Mouse (Mus musculus) liver, adult (tissue): ENCODE measurements around the gene Plppr4.

Source experiments
- GATA4 ChIP-seq: IDR thresholded peaks from 2 replicates; pipeline ENCODE4 v1.6.1; 2014; ENCODE audit warnings: mild to moderate bottlenecking, low read length; ENCODE audit not compliant: insufficient replicate concordance

Plppr4 gene

GRCm38 (mm10) chr3:117309580-117309910 lies 51.1 kb downstream of the Plppr4 start:
- no peak for TF ChIP-seq GATA4

DNA sequence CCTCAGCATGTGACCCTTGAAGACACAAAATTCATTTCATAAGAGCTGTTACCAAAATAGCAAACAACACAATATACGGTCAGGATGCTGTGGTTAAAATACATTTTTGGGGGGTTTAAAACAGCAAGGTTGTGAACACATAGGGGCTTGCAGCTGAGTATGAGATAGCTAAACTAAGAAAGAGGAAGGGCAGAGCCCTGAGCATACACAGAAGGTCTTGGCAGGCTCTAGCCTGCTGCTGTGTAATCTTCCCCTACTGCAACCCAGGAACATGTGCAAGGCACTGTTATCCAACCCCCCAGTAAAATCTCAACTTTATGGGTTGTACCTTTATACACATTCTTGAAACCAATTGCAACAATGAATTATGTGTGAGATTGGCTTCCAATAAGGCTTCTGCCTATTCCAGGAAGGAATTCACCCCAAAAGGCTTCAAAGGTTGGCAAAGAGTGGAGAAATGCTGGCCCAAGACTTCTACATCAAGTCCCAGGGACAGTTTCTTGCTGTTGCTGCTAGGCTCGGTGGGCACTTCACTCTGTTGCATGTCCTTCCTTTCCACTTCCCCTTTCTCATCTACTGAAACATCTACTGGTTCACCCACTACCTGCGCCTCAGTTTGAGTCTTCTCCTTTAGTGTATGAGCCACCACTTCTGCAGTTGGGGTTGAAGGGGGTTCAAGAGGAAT lies 51.6 kb downstream of the Plppr4 start:
- no peak for TF ChIP-seq GATA4

- no peak for TF ChIP-seq GATA4
Measured at GRCm38 (mm10) chr3:117307555-117307954, 53.1 kb downstream of the Plppr4 start.

- TF ChIP-seq GATA4 = no peak
Measured at GRCm38 (mm10) chr3:117304037-117304436, 56.6 kb downstream of the Plppr4 start.

DNA sequence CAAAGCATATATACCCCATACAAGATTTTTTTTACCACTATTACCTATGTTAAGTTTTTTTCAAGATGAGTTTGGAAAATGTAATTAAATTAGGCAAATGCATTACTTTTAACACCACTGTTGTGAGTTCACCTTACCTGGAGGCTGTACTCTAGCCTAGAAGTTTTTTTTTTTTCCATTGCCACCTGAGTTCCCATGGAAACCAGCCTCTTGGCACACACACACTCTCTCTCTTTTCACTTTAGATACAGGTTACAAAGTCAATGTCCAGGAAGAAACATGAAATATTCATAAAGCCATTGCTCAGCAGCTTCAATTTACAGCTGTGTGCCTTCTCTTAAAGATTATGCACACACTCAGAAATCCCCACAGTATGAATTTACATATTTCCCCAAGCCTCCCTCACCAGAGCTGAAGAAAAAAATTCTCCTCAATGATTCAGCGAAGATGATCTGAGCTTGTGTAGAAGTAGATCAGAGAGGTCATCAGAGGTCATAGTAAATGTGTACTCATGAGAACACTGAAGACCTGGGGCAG lies 59.9 kb downstream of the Plppr4 start:
- TF ChIP-seq GATA4 = no peak

DNA sequence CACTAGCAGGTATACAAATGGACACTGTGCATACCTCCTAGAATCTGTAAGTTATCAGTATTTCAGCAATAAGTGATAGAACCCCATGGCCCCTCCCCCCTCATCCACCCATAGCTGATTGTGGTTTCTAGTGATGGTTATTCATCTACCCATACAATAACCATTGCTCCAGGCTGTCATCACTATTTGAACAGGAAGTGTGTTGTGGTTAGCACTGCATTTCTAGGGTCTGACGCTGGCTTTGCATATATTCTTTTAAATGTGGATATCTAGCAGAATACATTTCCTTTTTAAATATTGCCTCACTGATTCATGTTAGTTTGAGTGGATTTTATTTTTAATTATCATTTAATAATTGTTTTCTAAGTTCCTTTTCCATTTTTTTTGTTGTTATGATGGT lies 62.9 kb downstream of the Plppr4 start:
- TF ChIP-seq GATA4 = no peak

DNA sequence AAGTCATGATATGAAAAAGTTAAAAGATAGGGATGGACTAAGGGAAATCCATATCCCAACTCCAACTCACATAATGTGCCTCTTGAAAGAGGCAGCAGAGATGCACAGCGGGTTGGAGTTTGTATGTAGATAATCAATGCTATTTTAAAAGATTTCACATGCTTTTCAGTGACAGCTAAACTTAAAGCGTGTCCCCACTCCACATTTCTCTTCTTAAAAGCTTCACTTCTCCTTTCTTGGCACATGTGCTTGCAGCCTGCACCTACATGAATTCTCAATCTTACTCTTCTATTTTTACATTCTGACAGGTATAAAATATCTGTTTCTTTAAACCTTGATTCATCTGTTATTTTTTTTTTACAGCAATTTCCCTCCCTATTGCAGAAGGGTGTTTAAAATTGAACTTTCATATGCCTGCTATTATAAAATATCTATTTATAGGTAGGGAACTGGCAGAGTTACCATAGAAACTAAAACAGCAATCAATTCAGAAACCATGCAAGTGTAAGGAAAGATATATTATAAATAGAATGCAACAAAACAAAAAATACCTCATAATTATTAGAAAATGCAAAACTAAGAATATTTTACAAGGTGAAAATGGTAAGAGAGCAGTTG lies 66.3 kb downstream of the Plppr4 start:
- no peak for TF ChIP-seq GATA4
